Mouse (Mus musculus) left cerebral cortex, adult 8-10 months (tissue): Measurements from ENCODE around the gene Myo1c. TPM values are rescaled to one million over a fixed set of nuclear protein-coding genes. Genes with fewer than 3 reads are reported as not detected.
A peak's percentile ranks its signal among the peaks of the same experiment; 100 is the strongest.

Experiments used
- DNase-seq, 2 experiments: peaks; one replicate each; pipeline ENCODE4 v3.0.0; 2022; ENCODE audit warnings: low spot score in 2 of 2
- total RNA-seq, 4 experiments: library from RNA; stranded (reverse); gene quantifications; 2 replicates each; pipeline ENCODE4 v1.2.4; 2022

Myo1c gene
- 10 to 100 TPM; 18.2 to 27.0 (median 21.2) TPM for total RNA-seq

- DNase-seq, result no peak
Observed at GRCm38 (mm10) chr11:75650311-75650710, at the start of gene Myo1c. TSS of gene Myo1c (plus strand) at chr11:75650504.

- DNase-seq, result no peak
Observed at GRCm38 (mm10) chr11:75604826-75605225, 45.5 kb upstream of the Myo1c start.

GRCm38 (mm10) chr11:75605318-75605717, 45.0 kb upstream of the Myo1c start:
- no peak for DNase-seq

GRCm38 (mm10) chr11:75608776-75609175, 41.5 kb upstream of the Myo1c start:
- DNase-seq, result no peak

GRCm38 (mm10) chr11:75610021-75610420, 40.3 kb upstream of the Myo1c start:
- no peak for DNase-seq

GRCm38 (mm10) chr11:75614769-75615168, 35.5 kb upstream of the Myo1c start:
- DNase-seq, result no peak

- no peak for DNase-seq
Observed at GRCm38 (mm10) chr11:75615556-75615955, 34.7 kb upstream of the Myo1c start.

- no peak for DNase-seq
Observed at GRCm38 (mm10) chr11:75619133-75619532, 31.2 kb upstream of the Myo1c start.

- peak in 1 of 2 experiments; percentile 63 for DNase-seq
Observed at GRCm38 (mm10) chr11:75620136-75620780, 30.0 kb upstream of the Myo1c start.

GRCm38 (mm10) chr11:75621426-75621825, 28.9 kb upstream of the Myo1c start:
- DNase-seq, result no peak

GRCm38 (mm10) chr11:75622588-75623329, 27.5 kb upstream of the Myo1c start:
- no peak for DNase-seq

- DNase-seq, result no peak
Observed at GRCm38 (mm10) chr11:75624102-75624554, 26.2 kb upstream of the Myo1c start.

- no peak for DNase-seq
Observed at GRCm38 (mm10) chr11:75625820-75626219, 24.5 kb upstream of the Myo1c start.

GRCm38 (mm10) chr11:75630098-75630497, 20.2 kb upstream of the Myo1c start:
- DNase-seq, result no peak

GRCm38 (mm10) chr11:75630645-75631229, 19.6 kb upstream of the Myo1c start, which contains the start of gene Inpp5k:
TSS of gene Inpp5k (plus strand) at chr11:75630988.
- DNase-seq, result peak; percentile 89 to 98

GRCm38 (mm10) chr11:75631561-75632225, 18.6 kb upstream of the Myo1c start:
- DNase-seq, result no peak

GRCm38 (mm10) chr11:75632921-75633320, 17.4 kb upstream of the Myo1c start:
- DNase-seq, result no peak

GRCm38 (mm10) chr11:75634801-75635200, 15.5 kb upstream of the Myo1c start:
- DNase-seq, result no peak

GRCm38 (mm10) chr11:75635315-75635714, 15.0 kb upstream of the Myo1c start:
- no peak for DNase-seq

- no peak for DNase-seq
Observed at GRCm38 (mm10) chr11:75643323-75643722, 7.0 kb upstream of the Myo1c start.

- no peak for DNase-seq
Observed at GRCm38 (mm10) chr11:75644684-75645083, 5.6 kb upstream of the Myo1c start.
